Mouse (Mus musculus) inflammation-experienced regulatory T-cells, adult 6 months (primary cell): ENCODE data around the gene Trmt10b. TPM values are rescaled to one million over a fixed set of nuclear protein-coding genes. Genes with fewer than 3 reads are reported as not detected.

ENCODE experiments used
- ATAC-seq: one replicate; pipeline ENCODE4 v1.8.0; 2017
- polyA plus RNA-seq, 3 experiments: library from polyadenylated mRNA; unstranded; fragments of 100-300 nt; shearing (Covaris generic); gene quantifications; one replicate each; pipeline ENCODE4 v1.2.1; 2017

Trmt10b gene
- polyA plus RNA-seq, 3 experiments from 2014 or later = 17.4 to 20.7 (median 20.1) TPM

DNA sequence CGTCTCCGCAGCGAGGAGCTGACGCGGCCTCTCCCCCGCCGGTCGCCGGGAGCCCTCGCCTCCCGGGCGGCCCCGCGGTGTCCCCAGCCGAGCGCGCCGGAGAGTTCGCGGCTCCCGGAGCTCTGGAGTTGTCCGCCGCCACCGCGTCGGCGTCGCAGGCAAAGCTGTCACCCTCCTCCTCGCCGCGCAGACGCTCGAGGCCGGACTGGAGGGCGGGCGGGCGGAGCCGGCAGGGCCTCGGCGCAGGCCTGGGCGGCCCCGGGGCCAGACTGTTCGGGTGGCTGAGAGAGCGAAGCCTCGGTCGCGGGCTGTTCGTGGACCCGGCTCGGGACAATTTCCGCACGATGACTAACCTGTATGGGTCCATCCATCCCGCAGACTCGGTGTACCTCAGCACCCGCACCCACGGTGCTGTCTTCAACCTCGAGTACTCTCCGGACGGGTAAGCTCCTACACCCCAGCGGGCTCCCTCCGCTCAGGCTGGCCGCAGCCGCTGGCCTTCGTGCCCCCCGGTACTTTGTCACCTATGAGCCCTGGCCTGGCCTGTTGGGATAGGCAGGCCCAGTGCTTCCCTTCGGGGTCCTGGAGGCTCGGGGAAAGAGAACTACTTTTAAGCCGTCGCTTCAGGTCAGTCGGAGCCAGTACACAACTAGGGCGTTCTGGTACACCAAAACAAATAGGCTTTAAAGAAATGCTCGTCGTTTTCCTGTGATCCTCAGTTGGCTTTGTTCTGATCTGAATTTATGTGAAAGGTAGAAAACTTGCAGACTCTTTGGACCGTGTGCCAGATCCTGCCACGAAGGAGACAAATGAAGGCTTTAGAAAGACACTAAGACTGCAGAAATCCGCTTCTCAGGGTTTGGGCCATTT is 45.6 kb downstream of the Trmt10b start, which contains the start of gene Exosc3:
TSS of gene Exosc3 (minus strand) at position 447 of the 870 bp plus-strand sequence.
- peak; percentile 51 for ATAC-seq

DNA sequence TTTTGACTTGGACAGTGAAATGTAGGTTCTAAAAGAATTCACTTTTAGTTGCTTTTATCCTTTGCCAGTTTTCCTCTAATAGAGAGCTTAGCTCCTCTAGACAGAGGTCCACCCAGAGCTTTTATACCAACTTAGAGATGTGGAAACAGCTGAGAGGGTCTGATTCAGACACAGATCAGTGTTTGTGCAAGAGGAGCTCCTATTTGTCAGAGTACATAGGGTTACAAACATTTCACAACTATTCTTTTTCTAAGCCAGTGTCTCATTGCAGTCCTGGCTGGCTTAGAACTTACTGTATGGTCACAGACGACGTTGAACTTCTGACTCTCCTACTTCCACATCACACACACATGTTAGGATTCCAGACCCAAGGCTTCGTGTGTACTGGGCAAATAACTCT is 59.7 kb downstream of the Trmt10b start:
- ATAC-seq = no peak

Other genes starting within 250 kb of the Trmt10b start
- 1 to 10 TPM in 1 of 3 experiments, under 1 TPM in 2; 0.24 to 1.3 (median 0.80) TPM for gene Fbxo10, start 212.5 kb upstream of the Trmt10b start, polyA plus RNA-seq
- 100 to 1,000 TPM; 121 to 173 (median 149) TPM for gene Tomm5, start 189.0 kb upstream of the Trmt10b start, polyA plus RNA-seq
- gene Frmpd1, start 112.3 kb upstream of the Trmt10b start, polyA plus RNA-seq = not detected
- gene Dcaf10, start 45.0 kb downstream of the Trmt10b start, polyA plus RNA-seq = 1 to 10 TPM; 2.0 to 2.4 (median 2.2) TPM
- gene Exosc3, start 45.6 kb downstream of the Trmt10b start, polyA plus RNA-seq = 10 to 100 TPM; 40.6 to 61.5 (median 45.0) TPM
- gene Slc25a51, start 111.6 kb downstream of the Trmt10b start, polyA plus RNA-seq = 10 to 100 TPM; 38.6 to 60.9 (median 50.1) TPM
- gene Shb, start 235.3 kb downstream of the Trmt10b start, polyA plus RNA-seq = under 1 TPM in 1 of 3 experiments, not detected in 2; 0.23 TPM